Mouse (Mus musculus): ENCODE measurements around the gene Dnajb14. TPM values are rescaled to one million over a fixed set of nuclear protein-coding genes. Genes with fewer than 3 reads are reported as not detected.
"Not testable (repeated sequence)": the region's sequence is repeated elsewhere in the genome, so short reads cannot be mapped to it uniquely, and the experiment has no call there.

The Dnajb14 gene
- polyA plus RNA-seq, 1 experiment from 2014 or later = 9.0 TPM

GRCm38 (mm10) chr3:137943737-137944154, 76.3 kb downstream of the Dnajb14 start:
- 32% methylated on average over 6 of the region's 6 CpGs for whole genome bisulfite sequencing
- H3K4me3 ChIP-seq (ENCODE audit: low read depth, low read length) = no peak overlapping the region
- H3K27me3 ChIP-seq (replicated peaks; ENCODE audit: control insufficient read depth, insufficient read depth, low read length) = no peaks in the 10 kb centered on the region
- DNase-seq (ENCODE audit: low spot score) (no peak), ATAC-seq (replicated peaks; ENCODE audit: low FRiP score) (peak; percentile 54)
- H3K9me3 ChIP-seq (ENCODE audit: control insufficient read depth, low read length) = no peaks in the 10 kb centered on the region
- H3K4me1 ChIP-seq (replicated peaks; ENCODE audit: control insufficient read depth, insufficient read depth, low read length) = peaks cover 43% of the 10 kb centered on the region
- no peaks in the 10 kb centered on the region for H3K36me3 ChIP-seq (ENCODE audit: control insufficient read depth, insufficient read depth, low read length)
- H3K4me2 ChIP-seq = 0 out of 2 replicates have a peak overlapping the region, but pooled peaks have one; percentile 11
- no peak overlapping the region for H3K9ac ChIP-seq (ENCODE audit: low read depth, low read length)
- 0 out of 2 replicates have a peak overlapping the region, but pooled peaks have one; percentile 19 for H3K27ac ChIP-seq (ENCODE audit: low read depth, low read length)

GRCm38 (mm10) chr3:137946827-137947226, 79.4 kb downstream of the Dnajb14 start:
- Histone ChIP-seq H3K4me2 (no peak overlapping the region), H3K27ac (ENCODE audit: low read depth, low read length) (no peak overlapping the region), H3K4me3 (ENCODE audit: low read depth, low read length) (no peak overlapping the region), H3K9me3 (ENCODE audit: control insufficient read depth, low read length) (no peaks in the 10 kb centered on the region), H3K4me1 (replicated peaks; ENCODE audit: control insufficient read depth, insufficient read depth, low read length) (peaks cover 48% of the 10 kb centered on the region), H3K27me3 (replicated peaks; ENCODE audit: control insufficient read depth, insufficient read depth, low read length) (no peaks in the 10 kb centered on the region), H3K36me3 (ENCODE audit: control insufficient read depth, insufficient read depth, low read length) (no peaks in the 10 kb centered on the region), H3K9ac (ENCODE audit: low read depth, low read length) (no peak overlapping the region)
- no peak for DNase-seq (ENCODE audit: low spot score)
- WGBS = 74% methylated on average over 3 of the region's 3 CpGs
- no peak for ATAC-seq (replicated peaks; ENCODE audit: low FRiP score)

DNA sequence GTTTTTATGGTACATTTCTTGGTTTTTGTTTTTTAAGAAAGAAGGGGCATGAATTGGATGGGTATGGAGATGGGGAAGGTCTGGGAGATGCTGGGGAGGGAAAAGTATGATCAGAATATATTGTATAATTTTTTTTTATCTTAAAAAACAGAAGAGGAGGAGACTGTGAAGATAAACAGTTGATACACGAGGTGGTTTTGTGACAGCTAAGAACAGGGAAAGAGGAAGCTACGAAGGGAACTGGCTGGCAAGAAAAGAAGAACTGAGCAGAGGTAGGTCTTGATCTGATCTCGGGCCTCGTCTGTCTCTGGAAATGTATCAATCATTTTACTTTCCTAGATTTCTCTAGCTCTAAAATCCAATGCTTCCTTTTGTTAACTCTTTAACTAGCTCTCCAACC, 80.0 kb downstream of the Dnajb14 start:
- H3K4me1 ChIP-seq (replicated peaks; ENCODE audit: control insufficient read depth, insufficient read depth, low read length) = peaks cover 51% of the 10 kb centered on the region
- WGBS = 35% methylated on average over 4 of the region's 4 CpGs
- H3K9me3 ChIP-seq (ENCODE audit: control insufficient read depth, low read length) = no peaks in the 10 kb centered on the region
- H3K36me3 ChIP-seq (ENCODE audit: control insufficient read depth, insufficient read depth, low read length) = no peaks in the 10 kb centered on the region
- H3K4me2 ChIP-seq = no peak overlapping the region
- no peak overlapping the region for H3K27ac ChIP-seq (ENCODE audit: low read depth, low read length)
- H3K27me3 ChIP-seq (replicated peaks; ENCODE audit: control insufficient read depth, insufficient read depth, low read length) = no peaks in the 10 kb centered on the region
- no peak overlapping the region for H3K9ac ChIP-seq (ENCODE audit: low read depth, low read length)
- ATAC-seq (replicated peaks; ENCODE audit: low FRiP score) (no peak), DNase-seq (ENCODE audit: low spot score) (no peak)
- no peak overlapping the region for H3K4me3 ChIP-seq (ENCODE audit: low read depth, low read length)

- Histone ChIP-seq H3K27ac (ENCODE audit: low read depth, low read length) (no peak overlapping the region), H3K9ac (ENCODE audit: low read depth, low read length) (no peak overlapping the region), H3K4me2 (no peak overlapping the region), H3K27me3 (replicated peaks; ENCODE audit: control insufficient read depth, insufficient read depth, low read length) (no peaks in the 10 kb centered on the region), H3K4me3 (ENCODE audit: low read depth, low read length) (no peak overlapping the region), H3K9me3 (ENCODE audit: control insufficient read depth, low read length) (no peaks in the 10 kb centered on the region), H3K36me3 (ENCODE audit: control insufficient read depth, insufficient read depth, low read length) (no peaks in the 10 kb centered on the region), H3K4me1 (replicated peaks; ENCODE audit: control insufficient read depth, insufficient read depth, low read length) (peaks cover 61% of the 10 kb centered on the region)
- 66% methylated on average over 10 of the region's 10 CpGs for WGBS
- ATAC-seq (replicated peaks; ENCODE audit: low FRiP score) = no peak
- DNase-seq (ENCODE audit: low spot score) = no peak
Measured at GRCm38 (mm10) chr3:137950191-137950885, 82.9 kb downstream of the Dnajb14 start.

DNA sequence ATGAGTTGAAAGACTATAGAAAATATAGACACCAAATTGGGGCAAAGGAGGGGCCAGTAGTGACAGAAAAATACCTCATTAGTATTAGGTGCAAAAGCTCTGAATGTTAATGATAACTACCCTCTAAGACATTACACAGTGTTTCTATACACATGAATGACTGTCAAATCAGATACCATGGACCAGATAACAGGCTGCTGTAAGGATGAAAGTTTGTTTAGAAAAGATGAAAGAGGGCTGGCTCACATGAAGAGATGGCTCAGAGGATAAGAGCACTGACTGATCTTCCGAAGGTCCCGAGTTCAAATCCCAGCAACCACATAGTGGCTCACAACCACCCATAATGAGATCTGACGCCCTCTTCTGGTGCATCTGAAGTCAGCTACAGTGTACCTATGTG, 83.8 kb downstream of the Dnajb14 start:
- 73% methylated on average over 3 of the region's 3 CpGs for WGBS
- not testable (repeated sequence) for ATAC-seq (replicated peaks; ENCODE audit: low FRiP score); H3K9ac ChIP-seq (ENCODE audit: low read depth, low read length); H3K9me3 ChIP-seq (ENCODE audit: control insufficient read depth, low read length); H3K36me3 ChIP-seq (ENCODE audit: control insufficient read depth, insufficient read depth, low read length); H3K27me3 ChIP-seq (replicated peaks; ENCODE audit: control insufficient read depth, insufficient read depth, low read length); DNase-seq (ENCODE audit: low spot score); H3K4me2 ChIP-seq; H3K4me3 ChIP-seq (ENCODE audit: low read depth, low read length)
- Histone ChIP-seq H3K4me1 (replicated peaks; ENCODE audit: control insufficient read depth, insufficient read depth, low read length) (peaks cover 70% of the 10 kb centered on the region), H3K27ac (ENCODE audit: low read depth, low read length) (peak overlapping the region; percentile 88; the same call in 1 of the 2 replicates)

DNA sequence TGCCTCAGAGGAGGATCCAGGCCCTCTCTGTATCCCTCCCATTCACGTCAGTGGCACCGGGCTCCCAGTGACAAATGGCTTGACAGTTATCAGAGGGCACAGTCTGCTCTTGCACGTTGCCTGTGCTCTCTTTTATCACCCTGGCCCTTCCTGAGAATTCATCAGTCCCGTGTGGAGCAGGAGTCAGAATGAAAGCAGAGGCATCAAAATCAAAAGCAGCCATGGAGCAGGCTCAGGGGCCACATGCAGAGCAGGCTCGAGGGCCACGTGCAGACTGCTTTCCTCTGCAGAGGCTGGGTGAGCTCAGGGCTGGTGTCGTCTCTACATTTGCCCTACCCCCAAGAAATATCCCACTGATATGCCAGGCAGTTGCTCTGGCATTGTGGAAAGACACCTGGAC, 84.3 kb downstream of the Dnajb14 start:
- Histone ChIP-seq H3K9me3 (ENCODE audit: control insufficient read depth, low read length) (no peaks in the 10 kb centered on the region), H3K4me1 (replicated peaks; ENCODE audit: control insufficient read depth, insufficient read depth, low read length) (peaks cover 75% of the 10 kb centered on the region), H3K4me3 (ENCODE audit: low read depth, low read length) (no peak overlapping the region), H3K27me3 (replicated peaks; ENCODE audit: control insufficient read depth, insufficient read depth, low read length) (no peaks in the 10 kb centered on the region), H3K9ac (ENCODE audit: low read depth, low read length) (peak overlapping the region; percentile 46; the same call in 1 of the 2 replicates), H3K27ac (ENCODE audit: low read depth, low read length) (peak overlapping the region; percentile 88), H3K4me2 (peak overlapping the region; percentile 49), H3K36me3 (ENCODE audit: control insufficient read depth, insufficient read depth, low read length) (no peaks in the 10 kb centered on the region)
- ATAC-seq (replicated peaks; ENCODE audit: low FRiP score) (peak; percentile 75), DNase-seq (ENCODE audit: low spot score) (peak; percentile 56)
- WGBS = 16% methylated on average over 7 of the region's 7 CpGs

DNA sequence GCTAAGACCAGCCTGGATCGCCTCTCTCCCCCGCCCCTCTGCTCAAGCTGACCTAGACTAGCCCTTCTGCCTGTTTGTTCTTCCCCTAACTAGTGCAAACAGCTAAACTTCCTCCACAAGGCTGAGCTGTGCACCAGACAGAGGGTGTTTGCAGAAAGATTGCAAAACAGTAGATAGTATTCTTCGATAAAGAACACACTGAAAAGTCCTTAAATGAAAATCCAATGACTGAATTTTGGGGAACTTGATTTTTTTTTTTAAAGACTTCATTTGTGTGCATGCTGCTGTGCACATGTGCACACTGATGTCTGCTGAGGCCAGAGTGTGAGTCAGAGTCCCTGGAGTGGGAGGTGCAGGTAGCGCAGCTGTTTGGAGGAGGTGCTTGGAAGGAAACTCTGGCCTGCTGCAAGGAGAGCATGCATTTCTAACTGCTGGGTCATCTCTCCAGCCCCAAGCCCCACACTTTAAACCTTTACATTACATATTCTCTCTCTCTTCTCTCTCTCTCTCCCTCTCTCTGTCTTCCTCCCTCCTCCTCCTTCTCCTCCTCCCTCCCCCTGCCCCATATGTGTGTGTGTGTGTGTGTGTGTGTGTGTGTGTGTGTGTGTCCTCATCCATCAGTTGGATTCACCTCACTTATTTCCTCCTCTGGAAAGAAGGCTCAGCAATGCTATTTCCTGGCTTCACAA, 84.9 kb downstream of the Dnajb14 start:
- DNase-seq (ENCODE audit: low spot score) = peak; percentile 56

DNA sequence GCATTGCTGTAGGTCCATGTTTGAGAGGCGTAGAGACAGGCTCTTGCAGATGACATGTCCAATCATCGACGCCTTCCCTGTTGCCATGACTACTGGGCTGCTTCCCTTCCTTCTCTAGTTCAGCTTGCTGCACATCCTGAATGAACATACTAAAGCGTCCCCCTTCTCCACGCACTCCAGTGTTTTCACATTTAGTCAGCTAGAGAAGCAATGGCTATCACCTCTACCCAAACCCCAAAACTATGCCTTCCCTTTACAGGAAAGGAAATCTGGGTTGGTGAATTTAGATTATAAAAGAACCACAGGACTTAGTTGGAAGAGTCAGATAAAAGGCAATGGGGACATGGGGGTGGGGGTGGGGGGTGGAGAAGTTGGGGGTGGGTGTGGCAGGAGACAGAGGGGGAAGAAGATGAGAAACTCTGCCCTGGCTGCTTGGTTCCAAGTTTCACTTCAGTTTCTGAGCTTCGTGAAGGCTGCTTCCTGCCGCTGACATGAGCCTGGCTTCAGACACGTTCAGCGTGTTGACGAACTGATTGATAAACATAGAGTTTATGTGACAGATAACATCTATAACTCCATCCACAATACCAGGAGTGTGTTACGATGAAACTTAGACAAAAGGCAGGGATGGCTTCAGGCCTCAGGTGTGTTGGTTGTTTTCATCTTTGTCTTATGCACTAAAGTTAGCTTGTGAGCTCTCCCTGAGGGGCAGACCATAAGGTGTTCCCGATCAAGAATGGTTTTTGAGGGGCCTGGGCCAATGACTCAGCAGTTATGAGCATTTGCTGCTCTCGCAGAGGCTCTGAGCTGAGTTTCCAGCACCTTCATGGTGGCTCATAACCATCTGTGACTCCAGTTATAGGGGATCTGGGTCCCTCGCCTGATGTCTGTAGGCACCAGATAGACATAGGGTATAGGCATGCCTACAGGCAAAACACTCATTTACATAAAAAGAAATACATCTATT, 85.7 kb downstream of the Dnajb14 start:
- H3K27me3 ChIP-seq (replicated peaks; ENCODE audit: control insufficient read depth, insufficient read depth, low read length) = no peaks in the 10 kb centered on the region
- no peaks in the 10 kb centered on the region for H3K36me3 ChIP-seq (ENCODE audit: control insufficient read depth, insufficient read depth, low read length)
- H3K27ac ChIP-seq (ENCODE audit: low read depth, low read length) = peak overlapping the region; percentile 88
- ATAC-seq (replicated peaks; ENCODE audit: low FRiP score) (peak; percentile 32), DNase-seq (ENCODE audit: low spot score) (peak; percentile 70)
- H3K4me1 ChIP-seq (replicated peaks; ENCODE audit: control insufficient read depth, insufficient read depth, low read length) = peaks cover 84% of the 10 kb centered on the region
- 27% methylated on average over 14 of the region's 14 CpGs for WGBS
- no peak overlapping the region for H3K4me3 ChIP-seq (ENCODE audit: low read depth, low read length)
- H3K9me3 ChIP-seq (ENCODE audit: control insufficient read depth, low read length) = no peaks in the 10 kb centered on the region
- peak overlapping the region; percentile 49 for H3K4me2 ChIP-seq
- H3K9ac ChIP-seq (ENCODE audit: low read depth, low read length) = no peak overlapping the region

More for the DNA sequence above, 84.9 kb downstream of the Dnajb14 start:
- peak overlapping the region; percentile 46; the same call in 1 of the 2 replicates for H3K9ac ChIP-seq (ENCODE audit: low read depth, low read length)
- peak; percentile 61 for ATAC-seq (replicated peaks; ENCODE audit: low FRiP score)
- H3K4me2 ChIP-seq = peak overlapping the region; percentile 49
- 25% methylated on average over 4 of the region's 4 CpGs for WGBS
- no peaks in the 10 kb centered on the region for H3K9me3 ChIP-seq (ENCODE audit: control insufficient read depth, low read length)
- peak overlapping the region; percentile 88 for H3K27ac ChIP-seq (ENCODE audit: low read depth, low read length)
- H3K27me3 ChIP-seq (replicated peaks; ENCODE audit: control insufficient read depth, insufficient read depth, low read length) = no peaks in the 10 kb centered on the region
- H3K36me3 ChIP-seq (ENCODE audit: control insufficient read depth, insufficient read depth, low read length) = no peaks in the 10 kb centered on the region
- H3K4me1 ChIP-seq (replicated peaks; ENCODE audit: control insufficient read depth, insufficient read depth, low read length) = peaks cover 81% of the 10 kb centered on the region
- H3K4me3 ChIP-seq (ENCODE audit: low read depth, low read length) = no peak overlapping the region

Measured in liver, embryonic 11.5 days (tissue).